14 mouse cellular contexts compared by ENCODE assay signal in the genomic region with DNA sequence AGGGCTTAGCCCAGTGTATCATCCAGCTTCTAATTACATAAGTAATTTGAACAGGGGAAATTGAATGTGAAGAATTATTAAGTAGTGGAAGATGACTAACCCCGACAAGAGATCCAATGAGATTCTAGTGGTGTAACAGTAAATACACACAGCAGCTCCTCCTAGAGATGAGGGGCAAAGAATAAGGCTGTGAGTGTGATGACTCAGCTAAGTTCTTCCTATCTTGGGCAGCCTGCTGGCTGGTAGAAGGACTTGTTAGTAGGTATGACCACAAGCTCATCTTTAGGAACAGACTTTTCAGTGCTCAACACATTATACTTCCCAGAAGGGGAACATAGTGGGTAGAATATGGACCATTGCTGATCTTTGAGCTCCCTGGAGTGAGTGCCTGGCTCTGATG.
"Had no signal": no experiment of that assay in that cellular context is flagged by ENCODE, and none has a peak within 500 bp of the region (broad histone marks: within the 10 kb centered on the region; RNA-seq: fewer than 3 reads in every experiment).

No protein-coding gene starts in this region.

- H3K4me2 ChIP-seq: kidney, embryonic 15.5 days; limb, embryonic 12.5 days; neural tube, embryonic 12.5 days had no signal

- H3K4me1 ChIP-seq: kidney, embryonic 15.5 days; limb, embryonic 12.5 days; midbrain, embryonic 10.5 days; neural tube, embryonic 12.5 days had no signal

- H3K27me3 ChIP-seq: kidney, embryonic 15.5 days; limb, embryonic 12.5 days; neural tube, embryonic 12.5 days had no signal

- H3K27ac ChIP-seq: kidney, embryonic 15.5 days; limb, embryonic 12.5 days; midbrain, embryonic 10.5 days; neural tube, embryonic 12.5 days had no signal

- H3K4me3 ChIP-seq: kidney, embryonic 15.5 days; limb, embryonic 12.5 days; midbrain, embryonic 10.5 days; neural tube, embryonic 12.5 days had no signal

- H3K9me3 ChIP-seq: kidney, embryonic 15.5 days; limb, embryonic 12.5 days; midbrain, embryonic 10.5 days; neural tube, embryonic 12.5 days had no signal

- H3K36me3 ChIP-seq: neural tube, embryonic 12.5 days had no signal

- H3K9ac ChIP-seq: kidney, embryonic 15.5 days; limb, embryonic 12.5 days; neural tube, embryonic 12.5 days had no signal

- DNase-seq: kidney, adult 2 months; kidney, postnatal 25 days; layer of hippocampus, adult 9-11 months; layer of hippocampus, postnatal 36 days; lung, adult 18-20 months; midbrain, embryonic 14.5 days; retina, postnatal 1 day; right cerebral cortex, postnatal 4 days; spleen, adult 18-20 months; thymus, postnatal 4 days had no signal
